Mouse (Mus musculus): Measurements from ENCODE around the gene Sema7a.

GRCm38 (mm10) chr9:57949879-57950278, 10.0 kb downstream of the Sema7a start:
- no peak for TF ChIP-seq CTCF (IDR thresholded peaks at IDR 0.05; ENCODE audit: extremely low read depth, insufficient read depth, insufficient read length, insufficient replicate concordance)
- no peak for TF ChIP-seq POLR2A (IDR thresholded peaks at IDR 0.05; ENCODE audit: low read depth, low read length)
